Mouse (Mus musculus): ENCODE results near the gene Gfy.

Gene Gfy

DNA sequence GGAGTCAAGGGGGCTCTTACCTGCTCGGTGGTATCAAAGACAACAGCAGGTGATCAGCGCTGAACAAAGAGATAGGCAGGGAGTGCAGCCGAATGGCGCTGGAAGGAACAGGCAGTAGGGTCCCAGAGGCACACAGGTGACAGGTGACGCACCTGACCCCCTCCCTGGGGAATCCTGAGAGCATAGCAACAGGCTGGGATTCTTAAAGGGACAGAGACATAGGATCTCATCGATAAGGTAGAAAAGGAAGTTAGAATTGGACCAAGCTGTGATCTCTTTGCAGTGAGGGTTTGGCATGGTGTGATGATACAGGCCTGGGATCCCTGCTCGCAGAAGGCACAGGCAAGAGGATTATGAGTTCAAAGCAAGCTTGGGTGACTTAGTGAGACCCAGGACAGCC lies at the start of gene Gfy:
Gene Gfy, minus strand, starts transcription at position 101 of the 400 bp plus-strand sequence.
- DNase-seq (ENCODE audit: low read depth, low spot score), result no peak

GRCm38 (mm10) chr7:45229046-45229445 lies 49.7 kb upstream of the Gfy start:
- no peak for DNase-seq (ENCODE audit: low read depth, low spot score)

DNA sequence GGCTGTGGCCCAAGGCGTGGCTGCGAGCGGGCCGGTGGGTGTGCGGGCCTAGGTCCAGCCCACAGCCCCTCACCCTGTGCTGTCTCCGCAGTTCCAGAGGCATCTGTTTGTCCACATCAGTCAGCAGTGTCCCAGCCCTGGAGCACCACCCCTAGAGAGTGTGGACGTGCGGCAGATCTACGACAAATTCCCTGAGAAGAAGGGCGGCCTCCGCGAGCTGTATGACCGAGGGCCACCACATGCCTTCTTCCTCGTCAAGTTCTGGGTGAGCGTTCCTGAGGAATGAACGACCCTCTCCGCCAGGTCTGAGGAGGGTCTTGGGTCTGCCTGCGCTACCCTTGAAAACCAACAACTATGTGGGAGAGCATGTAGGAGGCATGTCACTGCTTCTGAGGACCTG lies 49.2 kb upstream of the Gfy start:
- no peak for DNase-seq (ENCODE audit: low read depth, low spot score)

DNA sequence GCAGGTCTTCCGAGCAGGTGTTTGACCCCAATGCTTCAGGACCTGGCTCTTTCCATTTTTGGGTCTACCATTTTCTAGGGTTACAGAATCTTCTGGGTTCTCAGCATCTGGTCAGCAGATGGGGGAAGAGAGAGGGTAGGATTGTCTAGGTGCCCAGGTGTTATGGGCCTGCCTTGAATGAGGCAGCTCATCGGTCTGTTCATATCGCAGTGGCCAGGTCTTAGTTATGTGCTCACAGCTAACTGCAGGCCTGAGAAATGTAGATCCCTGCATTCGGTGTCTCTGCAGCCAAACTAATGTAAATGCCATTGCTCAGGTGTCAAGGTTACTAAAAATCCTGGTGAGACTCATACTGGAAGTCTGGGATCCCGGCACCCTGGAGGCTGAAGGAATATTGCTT lies 47.1 kb upstream of the Gfy start:
- no peak for DNase-seq (ENCODE audit: low read depth, low spot score)

DNA sequence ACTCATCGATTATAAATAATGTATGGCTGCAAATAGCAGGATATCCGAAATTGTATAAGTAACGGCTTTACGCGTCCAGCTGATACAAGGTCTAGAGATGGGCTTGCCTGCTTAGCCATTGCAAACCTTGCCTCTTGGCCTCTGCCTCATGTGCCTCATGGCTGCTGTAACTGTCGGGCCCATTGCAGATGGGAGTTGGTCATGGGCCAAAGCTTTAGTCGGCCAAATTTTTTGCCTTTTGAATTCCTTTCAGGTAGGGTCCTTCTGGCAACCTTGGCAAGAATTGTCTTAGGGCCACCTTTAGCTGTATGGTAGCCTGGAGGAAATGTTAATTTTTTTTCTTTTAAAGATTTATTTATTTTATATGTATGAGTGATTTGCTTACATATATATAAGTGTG lies 45.5 kb upstream of the Gfy start:
- no peak for DNase-seq (ENCODE audit: low read depth, low spot score)

GRCm38 (mm10) chr7:45221680-45222079 lies 42.3 kb upstream of the Gfy start:
- no peak for DNase-seq (ENCODE audit: low read depth, low spot score)

- no peak for DNase-seq (ENCODE audit: low read depth, low spot score)
Observed at GRCm38 (mm10) chr7:45216442-45217183, 37.2 kb upstream of the Gfy start.

DNA sequence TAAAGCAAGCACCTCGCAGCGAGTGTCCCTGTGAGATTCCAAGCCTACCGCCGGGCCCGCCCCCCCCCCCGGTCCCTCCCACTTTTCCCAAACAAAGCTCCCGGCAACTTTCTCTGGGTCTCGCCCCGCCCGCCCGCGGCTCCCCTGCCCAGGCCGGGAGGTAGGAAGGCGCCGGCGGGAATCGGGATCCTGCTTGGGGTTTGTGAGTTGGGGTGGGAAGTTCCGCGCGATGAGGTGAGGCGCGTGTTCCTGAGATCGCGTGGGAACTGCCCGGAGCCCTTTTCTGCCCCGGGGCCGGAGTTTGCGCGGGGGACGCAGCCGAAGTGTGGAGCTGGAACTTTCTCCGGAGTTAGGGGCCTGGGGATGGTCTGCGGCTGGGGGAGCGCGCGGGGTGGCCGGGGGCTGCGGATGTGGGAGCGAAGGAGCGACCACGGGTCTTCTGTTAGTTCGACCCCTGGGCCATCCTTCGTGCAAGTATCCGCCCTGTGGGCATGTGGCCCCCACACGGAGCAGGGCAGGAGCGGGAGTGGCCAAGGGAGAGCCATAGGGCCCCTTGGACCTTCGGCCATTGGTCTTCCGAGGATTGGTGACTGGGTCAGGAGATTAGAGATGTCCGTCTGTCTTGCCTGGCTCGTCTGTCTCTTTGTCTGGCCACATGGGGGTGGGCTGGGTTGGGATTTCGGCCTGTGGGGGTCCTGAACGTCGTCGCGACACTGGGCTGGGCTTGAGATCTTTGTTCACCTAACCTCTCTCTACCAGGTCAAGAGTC lies 36.5 kb upstream of the Gfy start, which contains the start of gene Tead2:
Gene Tead2, plus strand, starts transcription at position 81 of the 769 bp plus-strand sequence.
- no peak for DNase-seq (ENCODE audit: low read depth, low spot score)

DNA sequence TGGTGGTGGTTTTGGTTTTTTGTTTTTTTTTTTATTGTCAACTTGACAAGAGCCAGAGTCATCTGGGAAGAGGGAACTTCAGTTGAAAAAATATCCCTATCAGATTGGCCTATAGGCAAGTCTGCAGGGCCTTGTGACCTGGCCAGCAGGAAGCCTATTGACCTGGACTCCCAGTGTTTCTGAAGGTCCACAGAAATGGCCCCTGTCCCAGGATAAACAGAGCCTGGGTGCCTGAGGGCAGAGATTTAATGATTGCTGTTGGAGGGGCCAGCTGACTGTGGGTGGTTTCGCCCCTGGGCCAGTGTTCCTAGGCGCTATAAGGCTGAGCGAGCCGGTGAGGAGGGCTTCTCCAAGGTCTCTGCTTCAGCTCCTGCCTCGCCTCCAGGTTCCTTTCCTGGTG lies 34.3 kb upstream of the Gfy start:
- no peak for DNase-seq (ENCODE audit: low read depth, low spot score)

- no peak for DNase-seq (ENCODE audit: low read depth, low spot score)
Observed at GRCm38 (mm10) chr7:45212356-45212755, 33.0 kb upstream of the Gfy start.

GRCm38 (mm10) chr7:45211851-45212251 lies 32.5 kb upstream of the Gfy start, which contains the start of gene Dkkl1:
Dkkl1 (minus strand) TSS chr7:45212147.
- DNase-seq (ENCODE audit: low read depth, low spot score), result peak; percentile 61

GRCm38 (mm10) chr7:45211070-45211469 lies 31.7 kb upstream of the Gfy start:
- peak; percentile 37 for DNase-seq (ENCODE audit: low read depth, low spot score)

- DNase-seq (ENCODE audit: low read depth, low spot score), result no peak
Observed at GRCm38 (mm10) chr7:45208260-45208659, 28.9 kb upstream of the Gfy start.

DNA sequence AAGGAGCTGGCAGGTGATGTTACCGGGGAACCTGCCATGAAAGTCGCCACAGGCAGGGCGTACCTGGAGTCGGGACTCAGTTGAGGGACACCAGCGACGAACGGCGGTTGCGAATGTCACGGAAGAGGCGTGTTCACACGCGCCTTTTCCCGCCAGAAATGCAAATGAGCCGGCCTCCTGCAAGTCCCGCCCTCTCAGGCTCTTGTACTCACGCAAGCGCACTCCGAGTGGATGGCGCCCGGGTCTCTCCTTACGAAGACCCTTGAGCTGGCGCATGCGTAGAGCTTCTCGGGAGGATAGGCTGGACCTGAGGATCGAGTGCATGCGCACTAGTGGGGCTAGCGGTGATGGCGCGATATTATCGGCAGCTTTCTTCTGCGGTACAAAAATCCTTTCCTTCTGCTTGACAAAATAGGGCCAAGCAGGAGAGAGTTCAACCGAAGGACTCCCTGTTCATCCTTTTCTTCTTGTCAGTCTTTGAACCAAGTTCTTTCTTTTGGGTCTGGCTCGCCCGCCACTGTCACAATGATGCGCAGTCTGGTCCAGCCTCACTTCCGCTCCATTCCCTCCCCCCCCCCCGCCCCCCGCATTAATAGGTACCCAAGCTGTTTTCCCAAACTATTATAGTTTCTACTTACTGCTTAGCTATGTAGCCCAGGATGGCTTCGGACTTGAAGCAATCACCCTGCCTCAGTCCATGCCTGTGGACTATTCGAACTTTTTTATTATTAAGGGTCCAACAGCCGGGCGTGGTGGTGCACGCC lies 25.2 kb upstream of the Gfy start, which contains the start of gene Ccdc155:
Gene Ccdc155, minus strand, starts transcription at position 513 of the 764 bp plus-strand sequence.
- DNase-seq (ENCODE audit: low read depth, low spot score), result peak; percentile 97

DNA sequence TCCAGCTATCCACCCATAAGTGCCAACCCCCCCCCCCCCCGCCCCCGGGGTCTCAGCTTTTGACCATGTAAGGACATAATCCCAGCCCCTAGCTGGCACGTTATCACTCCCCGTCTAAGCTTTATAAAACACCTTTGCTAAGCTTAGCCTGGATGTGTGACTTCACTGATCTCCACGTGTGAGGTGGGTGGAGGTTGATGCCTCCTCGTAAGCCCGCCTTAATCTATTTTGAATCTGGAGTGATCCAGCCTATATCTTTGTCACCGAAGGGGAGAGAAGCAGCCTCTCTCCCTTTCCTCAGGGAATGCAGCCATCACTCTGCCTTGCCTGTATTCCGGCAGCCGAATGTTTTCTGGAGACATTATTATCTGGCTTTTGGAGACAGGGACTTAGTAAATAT lies 23.3 kb upstream of the Gfy start:
- DNase-seq (ENCODE audit: low read depth, low spot score), result no peak

- DNase-seq (ENCODE audit: low read depth, low spot score), result no peak
Observed at GRCm38 (mm10) chr7:45198961-45199360, 19.6 kb upstream of the Gfy start.

- DNase-seq (ENCODE audit: low read depth, low spot score), result peak; percentile 72
Observed at GRCm38 (mm10) chr7:45198435-45198834, 19.1 kb upstream of the Gfy start.

- no peak for DNase-seq (ENCODE audit: low read depth, low spot score)
Observed at GRCm38 (mm10) chr7:45196994-45197393, 17.6 kb upstream of the Gfy start.

GRCm38 (mm10) chr7:45196176-45196535 lies 16.8 kb upstream of the Gfy start:
- DNase-seq (ENCODE audit: low read depth, low spot score), result no peak

DNA sequence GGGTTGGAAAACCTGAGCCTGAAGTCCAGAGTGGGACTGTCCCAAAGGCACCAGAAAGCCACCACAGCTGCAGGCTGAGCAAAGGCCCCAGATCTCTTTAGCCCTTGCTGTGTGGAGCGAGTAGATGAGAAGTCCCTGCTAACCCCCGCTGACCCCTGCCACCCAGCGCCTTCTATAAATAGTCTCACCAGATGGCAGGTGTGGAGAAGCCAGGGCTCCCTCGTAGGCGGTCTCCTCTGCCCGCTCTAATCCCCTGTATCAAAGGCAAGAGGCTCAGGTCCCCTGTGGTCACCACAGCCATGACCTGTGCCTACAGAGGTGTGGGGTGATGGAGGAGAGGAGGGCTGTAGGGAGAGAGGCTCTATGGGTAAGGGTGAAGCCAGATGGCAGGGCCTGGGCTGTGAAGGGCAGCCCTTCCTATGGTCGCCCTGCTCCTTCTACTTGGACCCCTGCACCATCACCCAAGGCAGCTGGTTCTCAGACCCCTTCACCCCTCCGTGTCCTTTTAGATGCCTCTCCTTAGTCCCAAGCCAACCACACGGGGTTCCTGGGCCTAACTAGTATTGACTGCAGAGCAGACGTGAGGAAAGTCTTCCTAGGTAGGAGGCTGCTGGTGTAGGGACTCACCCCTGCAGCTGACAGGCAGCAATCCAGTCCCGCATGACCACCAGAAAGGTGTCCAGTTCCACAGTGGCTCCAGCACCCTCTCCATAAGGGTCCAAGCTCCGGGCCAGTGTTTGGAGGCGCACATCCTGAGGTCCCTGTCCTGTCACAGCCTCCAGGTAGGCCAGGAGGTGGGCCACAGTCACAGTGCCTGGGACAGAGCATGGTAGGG lies 16.2 kb upstream of the Gfy start:
- DNase-seq (ENCODE audit: low read depth, low spot score), result no peak
